Mouse (Mus musculus): ENCODE measurements around the gene Lhx1. TPM values are rescaled to one million over a fixed set of nuclear protein-coding genes. Genes with fewer than 3 reads are reported as not detected.
A peak's percentile ranks its signal among the peaks of the same experiment; 100 is the strongest.

Lhx1 gene
- total and polyA plus RNA-seq, 2 experiments = not detected

DNA sequence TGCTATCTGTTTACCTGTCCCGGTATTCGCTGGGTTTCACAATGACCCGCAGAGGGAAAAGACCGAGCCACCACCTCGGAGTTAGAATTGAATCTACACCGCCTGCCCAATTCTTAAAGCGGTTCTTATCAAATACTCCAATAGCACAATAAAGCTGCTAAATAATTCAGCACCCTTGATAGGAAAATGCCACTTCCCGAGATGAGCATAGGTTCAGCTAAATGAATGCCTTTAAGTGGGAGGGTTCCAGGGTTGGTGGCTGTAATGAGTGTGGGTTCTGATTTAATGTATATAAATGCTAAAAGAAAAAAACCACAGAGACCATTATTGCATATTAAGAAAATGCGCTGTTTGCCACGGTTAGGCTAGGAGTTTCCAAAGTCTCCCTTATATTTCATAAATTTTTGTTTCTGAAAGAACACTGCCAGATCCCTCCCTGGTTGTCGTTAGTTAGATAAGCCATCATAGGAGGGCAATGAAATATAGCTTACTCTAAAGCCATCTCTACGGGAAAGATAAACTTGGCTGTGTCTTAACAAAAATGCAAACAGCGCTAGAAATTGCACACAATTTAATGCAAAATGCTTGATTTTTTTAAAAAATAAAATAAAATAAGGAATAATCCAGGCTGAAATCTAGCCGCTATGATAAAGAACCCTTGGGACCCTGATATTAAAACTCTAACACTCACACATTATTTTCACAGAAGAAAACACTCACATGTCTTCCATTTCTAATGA, 8.7 kb downstream of the Lhx1 start:
- Histone ChIP-seq H3K79me2 (ENCODE audit: control insufficient read depth, insufficient read depth, low read length) (no peaks in the 10 kb centered on the region), H3K27me3 (ENCODE audit: control insufficient read depth, insufficient read depth, low read length) (peaks cover 18% of the 10 kb centered on the region), H3K4me3 (ENCODE audit: insufficient read depth, low read depth, low read length) (no peak overlapping the region), H3K4me1 (ENCODE audit: control insufficient read depth, insufficient read depth, low read length) (peaks cover 4% of the 10 kb centered on the region), H3K36me3 (ENCODE audit: control insufficient read depth, insufficient read depth, low read length) (peaks cover 3% of the 10 kb centered on the region; the same call in 1 of the 2 replicates), H3K9ac (ENCODE audit: low read depth, low read length) (no peak overlapping the region), H3K27ac (replicated peaks; ENCODE audit: insufficient read depth, low read depth, low read length) (no peak overlapping the region)
- DNase-seq (ENCODE audit: extremely low read depth, low read depth, low spot score) = no peak
- WGBS = 15% methylated on average over 14 of the region's 14 CpGs
- TF ChIP-seq CTCF (IDR thresholded peaks at IDR 0.05; ENCODE audit: low read depth, low read length) (no peak), POLR2A (IDR thresholded peaks at IDR 0.05; ENCODE audit: extremely low read depth, insufficient read depth, low read length) (no peak)

DNA sequence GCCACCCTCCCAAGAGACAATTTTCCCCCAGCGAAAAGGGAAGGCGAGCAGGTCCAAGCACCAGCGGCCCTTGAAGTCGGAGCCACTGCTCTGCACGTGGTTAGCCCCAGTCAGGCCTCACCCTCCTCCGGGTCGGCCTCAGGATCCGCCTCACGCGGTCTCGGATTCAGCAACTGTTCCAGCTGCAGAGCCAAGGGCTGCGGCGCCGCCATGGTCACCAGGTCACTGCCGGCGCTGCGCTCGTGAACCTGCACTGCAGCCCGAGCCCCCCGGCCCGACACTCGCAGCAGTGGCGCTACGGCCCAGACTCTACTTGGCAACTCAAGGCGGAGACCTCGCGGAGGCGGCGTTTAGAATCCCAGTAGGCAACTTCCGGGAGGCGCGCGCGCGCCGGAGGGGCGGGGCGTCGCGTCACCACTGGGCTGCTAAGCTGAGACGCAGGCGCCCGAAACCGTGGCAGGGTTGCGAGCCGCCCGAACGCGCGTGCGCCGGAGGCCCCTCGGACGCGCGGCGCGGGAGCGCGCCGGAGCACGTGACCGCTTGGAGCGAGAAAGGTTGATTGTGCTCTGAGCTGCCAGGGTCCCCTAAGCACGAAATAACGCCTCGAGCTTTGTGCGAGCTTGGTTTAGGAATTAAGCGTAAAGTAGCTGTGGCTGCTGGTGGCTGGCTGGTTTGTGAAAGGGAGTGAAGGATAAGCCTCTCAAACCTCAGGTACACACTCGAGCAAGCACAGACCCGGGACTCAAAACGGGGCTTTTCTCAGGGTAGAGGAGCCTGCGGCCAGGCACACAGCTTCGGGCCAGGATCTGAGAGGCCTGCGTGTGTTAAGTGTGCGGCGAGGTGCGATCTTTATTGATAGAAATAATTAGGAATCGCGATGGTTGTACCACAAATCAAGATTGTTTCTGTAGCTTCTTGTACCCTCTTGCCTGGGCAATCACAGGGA, 11.9 kb downstream of the Lhx1 start, which contains the start of gene Aatf:
TSS of gene Aatf (minus strand) at position 352 of the 946 bp plus-strand sequence.
- H3K36me3 ChIP-seq (ENCODE audit: control insufficient read depth, insufficient read depth, low read length) = peaks cover 18% of the 10 kb centered on the region
- no peaks in the 10 kb centered on the region for H3K79me2 ChIP-seq (ENCODE audit: control insufficient read depth, insufficient read depth, low read length)
- H3K9ac ChIP-seq (ENCODE audit: low read depth, low read length) = peak within 1 kb of the TSS; percentile 95
- TF ChIP-seq CTCF (IDR thresholded peaks at IDR 0.05; ENCODE audit: low read depth, low read length) (no peak), POLR2A (IDR thresholded peaks at IDR 0.05; ENCODE audit: extremely low read depth, insufficient read depth, low read length) (peak; percentile 31; the same call in 1 of the 2 replicates)
- peak within 1 kb of the TSS; percentile 90 for H3K4me3 ChIP-seq (ENCODE audit: insufficient read depth, low read depth, low read length)
- peak; percentile 87 for DNase-seq (ENCODE audit: extremely low read depth, low read depth, low spot score)
- H3K27me3 ChIP-seq (ENCODE audit: control insufficient read depth, insufficient read depth, low read length) = peaks cover 3% of the 10 kb centered on the region; the same call in 1 of the 2 replicates
- peak within 1 kb of the TSS; percentile 77 for H3K27ac ChIP-seq (replicated peaks; ENCODE audit: insufficient read depth, low read depth, low read length)
- H3K4me1 ChIP-seq (ENCODE audit: control insufficient read depth, insufficient read depth, low read length) = peaks cover 4% of the 10 kb centered on the region
- WGBS = under 1% methylated on average over 80 of the region's 80 CpGs

DNA sequence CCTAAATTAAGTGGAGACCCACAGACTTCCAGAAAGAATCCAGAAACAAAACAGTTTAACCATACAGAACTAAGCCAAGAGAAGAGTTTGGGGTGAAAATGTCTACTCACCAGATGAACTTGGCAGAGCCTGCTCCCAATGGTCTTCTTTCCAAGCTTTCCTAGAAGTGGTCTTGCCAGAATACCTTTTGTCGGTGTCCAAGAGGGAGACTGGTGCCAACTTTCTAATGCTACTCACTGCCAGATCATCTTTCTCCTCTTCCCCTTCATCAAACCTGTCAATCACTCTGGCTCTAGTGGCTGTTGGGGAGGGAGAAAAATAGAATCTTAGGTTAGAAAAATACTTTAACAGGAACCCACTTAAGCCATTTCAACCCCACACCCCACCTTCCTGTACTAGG, 13.3 kb downstream of the Lhx1 start:
- Histone ChIP-seq H3K27me3 (ENCODE audit: control insufficient read depth, insufficient read depth, low read length) (peaks cover 3% of the 10 kb centered on the region; the same call in 1 of the 2 replicates), H3K9ac (ENCODE audit: low read depth, low read length) (no peak overlapping the region), H3K4me3 (ENCODE audit: insufficient read depth, low read depth, low read length) (no peak overlapping the region), H3K27ac (replicated peaks; ENCODE audit: insufficient read depth, low read depth, low read length) (no peak overlapping the region), H3K4me1 (ENCODE audit: control insufficient read depth, insufficient read depth, low read length) (peaks cover 4% of the 10 kb centered on the region), H3K79me2 (ENCODE audit: control insufficient read depth, insufficient read depth, low read length) (no peaks in the 10 kb centered on the region), H3K36me3 (ENCODE audit: control insufficient read depth, insufficient read depth, low read length) (peaks cover 25% of the 10 kb centered on the region)
- peak; percentile 17 for DNase-seq (ENCODE audit: extremely low read depth, low read depth, low spot score)
- TF ChIP-seq POLR2A (IDR thresholded peaks at IDR 0.05; ENCODE audit: extremely low read depth, insufficient read depth, low read length) (no peak), CTCF (IDR thresholded peaks at IDR 0.05; ENCODE audit: low read depth, low read length) (no peak)
- 34% methylated on average over 1 of the region's 1 CpGs for WGBS

DNA sequence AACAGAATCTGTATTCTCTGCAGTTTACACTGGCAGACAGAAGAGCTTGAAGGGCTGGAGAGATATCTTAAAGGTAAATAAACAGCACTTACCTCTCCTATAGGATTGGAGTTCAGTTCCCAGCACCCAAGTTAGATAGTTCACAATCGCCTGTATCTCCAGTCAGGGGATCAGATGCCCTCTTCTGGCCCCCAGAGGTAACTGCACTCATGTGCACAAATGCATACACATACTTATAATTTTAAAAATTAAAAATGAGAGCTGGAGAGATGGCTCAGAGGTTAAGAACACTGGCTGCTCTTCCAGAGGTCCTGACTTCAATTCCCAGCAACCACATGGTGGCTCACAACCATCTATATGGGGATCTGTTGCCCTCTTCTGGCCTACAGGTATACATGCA, 21.0 kb downstream of the Lhx1 start:
- DNase-seq (ENCODE audit: extremely low read depth, low read depth, low spot score) = no peak
- no peaks in the 10 kb centered on the region for H3K79me2 ChIP-seq (ENCODE audit: control insufficient read depth, insufficient read depth, low read length)
- H3K36me3 ChIP-seq (ENCODE audit: control insufficient read depth, insufficient read depth, low read length) = peaks cover 28% of the 10 kb centered on the region
- H3K9ac ChIP-seq (ENCODE audit: low read depth, low read length) = no peak overlapping the region
- H3K4me3 ChIP-seq (ENCODE audit: insufficient read depth, low read depth, low read length) = no peak overlapping the region
- 97% methylated on average over 1 of the region's 1 CpGs for WGBS
- H3K27ac ChIP-seq (replicated peaks; ENCODE audit: insufficient read depth, low read depth, low read length) = no peak overlapping the region
- no peaks in the 10 kb centered on the region for H3K27me3 ChIP-seq (ENCODE audit: control insufficient read depth, insufficient read depth, low read length)
- H3K4me1 ChIP-seq (ENCODE audit: control insufficient read depth, insufficient read depth, low read length) = no peaks in the 10 kb centered on the region
- TF ChIP-seq POLR2A (IDR thresholded peaks at IDR 0.05; ENCODE audit: extremely low read depth, insufficient read depth, low read length) (no peak), CTCF (IDR thresholded peaks at IDR 0.05; ENCODE audit: low read depth, low read length) (0 out of 2 replicates have a peak, but pooled peaks have one; percentile 12)

DNA sequence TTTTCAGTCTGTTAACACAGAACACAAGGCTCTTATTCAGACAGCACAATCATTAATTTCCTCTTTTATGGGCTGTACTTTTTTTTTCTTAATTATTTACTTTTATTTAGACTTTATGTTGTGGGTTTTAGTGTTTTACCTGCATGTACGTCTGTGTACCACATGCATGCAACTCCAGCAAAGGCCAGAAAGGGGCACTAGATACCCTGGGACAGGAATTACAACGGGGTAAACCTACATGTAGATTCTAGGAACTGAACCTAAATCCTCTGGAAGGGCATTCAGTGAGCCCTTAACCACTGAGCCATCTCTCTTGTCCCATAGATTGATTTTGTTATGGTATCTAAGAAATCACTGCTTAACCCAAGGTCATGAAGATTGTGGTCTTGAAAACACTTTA, 27.4 kb downstream of the Lhx1 start:
- Histone ChIP-seq H3K27ac (replicated peaks; ENCODE audit: insufficient read depth, low read depth, low read length) (no peak overlapping the region), H3K4me1 (ENCODE audit: control insufficient read depth, insufficient read depth, low read length) (no peaks in the 10 kb centered on the region), H3K9ac (ENCODE audit: low read depth, low read length) (no peak overlapping the region), H3K27me3 (ENCODE audit: control insufficient read depth, insufficient read depth, low read length) (no peaks in the 10 kb centered on the region), H3K4me3 (ENCODE audit: insufficient read depth, low read depth, low read length) (no peak overlapping the region), H3K79me2 (ENCODE audit: control insufficient read depth, insufficient read depth, low read length) (no peaks in the 10 kb centered on the region; the same call in 1 of the 2 replicates), H3K36me3 (ENCODE audit: control insufficient read depth, insufficient read depth, low read length) (peaks cover 12% of the 10 kb centered on the region)
- TF ChIP-seq CTCF (IDR thresholded peaks at IDR 0.05; ENCODE audit: low read depth, low read length) = no peak
- no peak for TF ChIP-seq POLR2A (IDR thresholded peaks at IDR 0.05; ENCODE audit: extremely low read depth, insufficient read depth, low read length)
- DNase-seq (ENCODE audit: extremely low read depth, low read depth, low spot score) = no peak
- WGBS = 78% methylated on average over 2 of the region's 2 CpGs

Measured in liver, adult 2 months (tissue).